Mouse (Mus musculus): ENCODE measurements at regions not wholly inside any gene's neighbourhood (a gene's known extent, or its start where the extent isn't known, plus 50 kb on each side); places are given as distances from the start of the nearest gene placed in this dataset.

GRCm38 (mm10) chr11:24397710-24398109 is 319.9 kb downstream of the Bcl11a start:
- no peak for DNase-seq

GRCm38 (mm10) chr11:24401151-24401550 is 323.3 kb downstream of the Bcl11a start:
- no peak for DNase-seq

- no peak for DNase-seq
These were observed 324.3 kb downstream of the Bcl11a start for GRCm38 (mm10) chr11:24402127-24402526.

GRCm38 (mm10) chr11:24414804-24415203 is 336.9 kb downstream of the Bcl11a start:
- no peak for DNase-seq

GRCm38 (mm10) chr11:24422066-24422775 is 344.4 kb downstream of the Bcl11a start:
- DNase-seq, result no peak

GRCm38 (mm10) chr11:24423278-24423677 is 345.4 kb downstream of the Bcl11a start:
- no peak for DNase-seq

GRCm38 (mm10) chr11:24426995-24427883 is 349.4 kb downstream of the Bcl11a start:
- DNase-seq, result no peak

- DNase-seq, result no peak
These were observed 370.8 kb downstream of the Bcl11a start for GRCm38 (mm10) chr11:24448608-24449007.

- no peak for DNase-seq
These were observed 374.4 kb downstream of the Bcl11a start for GRCm38 (mm10) chr11:24452267-24452666.

- no peak for DNase-seq
These were observed 386.8 kb downstream of the Bcl11a start for GRCm38 (mm10) chr11:24464642-24465041.

GRCm38 (mm10) chr11:24467458-24467857 is 389.6 kb downstream of the Bcl11a start:
- peak; percentile 43 for DNase-seq

- no peak for DNase-seq
These were observed 392.6 kb downstream of the Bcl11a start for GRCm38 (mm10) chr11:24470469-24470868.

- no peak for DNase-seq
These were observed 394.9 kb downstream of the Bcl11a start for GRCm38 (mm10) chr11:24472617-24473367.

GRCm38 (mm10) chr11:24473368-24474010 is 395.6 kb downstream of the Bcl11a start:
- DNase-seq, result peak; percentile 8

GRCm38 (mm10) chr11:24502722-24503424 is 425.0 kb downstream of the Bcl11a start:
- no peak for DNase-seq

GRCm38 (mm10) chr11:24515568-24515967 is 437.7 kb downstream of the Bcl11a start:
- DNase-seq, result no peak

GRCm38 (mm10) chr11:24535462-24535861 is 457.6 kb downstream of the Bcl11a start:
- no peak for DNase-seq

- no peak for DNase-seq
These were observed 459.9 kb downstream of the Bcl11a start for GRCm38 (mm10) chr11:24537721-24538120.

GRCm38 (mm10) chr11:24569655-24570054 is 491.8 kb downstream of the Bcl11a start:
- no peak for DNase-seq

GRCm38 (mm10) chr11:24613529-24613928 is 535.7 kb downstream of the Bcl11a start:
- DNase-seq, result no peak

GRCm38 (mm10) chr11:24615436-24615835 is 537.6 kb downstream of the Bcl11a start:
- no peak for DNase-seq

- DNase-seq, result no peak
These were observed 540.7 kb downstream of the Bcl11a start for GRCm38 (mm10) chr11:24618586-24618985.
